Mouse (Mus musculus) lung, adult 2 months (tissue): ENCODE data around the gene Usb1. TPM values are rescaled to one million over a fixed set of nuclear protein-coding genes. Genes with fewer than 3 reads are reported as not detected.

Experiments
- DNase-seq: peaks from one replicate; pipeline ENCODE4 v3.0.0; 2022
- H3K4me1 ChIP-seq: fragments of 200-500 bp; 2 replicates; pipeline ENCODE4 v1.6.1; 2011; ENCODE audit warnings: low read length; ENCODE audit not compliant: control insufficient read depth, insufficient read depth
- H3K4me3 ChIP-seq: fragments of 200-500 bp; replicated peaks from 2 replicates; pipeline ENCODE3; 2011; ENCODE audit warnings: low read depth, mild to moderate bottlenecking, control low read depth, low read length; ENCODE audit errors: extremely low read depth
- CTCF ChIP-seq: fragments of 200-500 bp; IDR thresholded peaks from 2 replicates; pipeline ENCODE4 v1.5.1; 2011; ENCODE audit warnings: mild to moderate bottlenecking, low read length, control low read depth; ENCODE audit not compliant: insufficient read depth
- POLR2A ChIP-seq: fragments of 200-500 bp; IDR thresholded peaks from 2 replicates; pipeline ENCODE4 v1.6.1; 2011; ENCODE audit warnings: low read depth, mild to moderate bottlenecking, control low read depth, low read length, borderline replicate concordance; ENCODE audit errors: extremely low read depth
- WGBS: fragments of 180-500 bp; shearing (Covaris S2); methylation state at CpG from one replicate; pipeline ENCODE4 v1.1.7; 2018; 5-methylcytosine and 5-hydroxymethylcytosine counted together
- polyA plus RNA-seq: library from polyadenylated mRNA; depleted of rRNA; stranded (reverse); fragments of >200 nt; gene quantifications from 2 replicates; pipeline ENCODE4 v1.2.3, GENCODE M21; 2012; rRNA removed

The Usb1 gene
- polyA plus RNA-seq, result 26.1 and 31.8 TPM in 2 replicates

- H3K4me3 ChIP-seq, result peak within 1 kb of the TSS; percentile 97
- TF ChIP-seq CTCF, result peak; percentile 13; the same call in 1 of the 2 replicates
- peak; percentile 96 for TF ChIP-seq POLR2A
- H3K4me1 ChIP-seq, result peaks cover 11% of the 10 kb centered on the region
- peak; percentile 96 for DNase-seq
- under 1% methylated on average over 80 of the region's 80 CpGs for WGBS
Measured at GRCm38 (mm10) chr8:95331720-95332436, at the start of gene Usb1, which contains the start of gene Zfp319. Gene Usb1 (plus strand): TSS chr8:95332284. Gene Zfp319 (minus strand): TSS chr8:95331950.

DNA sequence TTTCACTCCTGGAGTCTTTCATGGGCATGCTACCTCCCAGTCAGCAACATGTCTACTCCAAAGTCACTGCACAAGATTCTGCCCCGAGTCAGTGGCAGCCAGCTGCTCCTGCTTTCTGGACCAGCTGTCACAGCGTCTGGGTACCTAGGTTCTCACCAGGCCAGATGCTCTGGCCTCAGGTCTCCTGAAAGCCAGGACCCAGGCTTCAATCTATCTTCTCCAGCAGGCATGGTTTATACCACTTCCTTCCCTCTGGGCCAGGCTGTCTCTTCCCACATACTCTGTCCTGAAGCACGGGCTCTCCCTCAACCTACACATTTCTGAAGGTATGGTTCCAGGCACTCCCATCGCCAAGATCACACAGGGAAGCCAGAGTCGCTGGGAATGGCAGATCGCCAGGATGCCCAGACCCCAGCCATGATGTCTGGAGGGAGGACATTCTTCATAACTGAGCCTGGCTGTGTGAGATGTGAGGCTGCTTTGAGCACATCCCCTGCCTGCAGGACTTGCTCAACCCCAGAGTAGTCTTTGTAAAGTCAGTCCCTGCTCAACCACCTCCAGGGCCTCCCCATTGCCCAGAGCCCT lies 42.9 kb upstream of the Usb1 start:
- DNase-seq, result no peak
- no peak for TF ChIP-seq POLR2A
- no peak for TF ChIP-seq CTCF
- H3K4me1 ChIP-seq, result no peaks in the 10 kb centered on the region
- no peak overlapping the region for H3K4me3 ChIP-seq
- 50% methylated on average over 6 of the region's 6 CpGs for WGBS

- 32% methylated on average over 11 of the region's 11 CpGs for WGBS
- Histone ChIP-seq H3K4me1 (no peaks in the 10 kb centered on the region), H3K4me3 (peak overlapping the region; percentile 87)
- peak; percentile 97; the same call in 1 of the 2 replicates for TF ChIP-seq POLR2A
- TF ChIP-seq CTCF, result no peak
- peak; percentile 80 for DNase-seq
Measured at GRCm38 (mm10) chr8:95293172-95293571, 38.9 kb upstream of the Usb1 start.

- WGBS, result 38% methylated on average over 7 of the region's 7 CpGs
- DNase-seq, result no peak
- peak overlapping the region; percentile 87 for H3K4me3 ChIP-seq
- H3K4me1 ChIP-seq, result no peaks in the 10 kb centered on the region
- TF ChIP-seq POLR2A, result peak; percentile 71; the same call in 1 of the 2 replicates
- TF ChIP-seq CTCF, result no peak
Measured at GRCm38 (mm10) chr8:95293891-95294290, 38.2 kb upstream of the Usb1 start.

DNA sequence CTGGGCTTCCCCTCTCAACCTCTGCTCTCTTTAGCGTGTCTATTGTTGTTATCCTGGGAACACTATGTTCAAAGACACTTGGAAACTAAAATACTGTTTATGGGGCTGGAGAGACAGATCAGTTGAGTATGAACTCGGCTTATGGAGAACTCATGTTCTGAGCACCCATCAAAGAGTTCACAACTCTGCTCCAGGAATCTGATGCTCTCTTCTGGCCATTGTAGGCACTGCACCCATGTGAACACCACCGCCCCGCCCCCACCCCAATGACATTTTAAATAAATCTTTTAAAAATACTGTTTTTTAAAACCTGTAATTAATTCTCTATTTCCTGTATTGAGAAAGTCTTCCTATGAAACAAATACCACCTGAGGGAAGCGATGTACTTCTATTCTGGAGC lies 29.7 kb upstream of the Usb1 start:
- DNase-seq, result no peak
- Histone ChIP-seq H3K4me1 (no peaks in the 10 kb centered on the region), H3K4me3 (no peak overlapping the region)
- 16% methylated on average over 5 of the region's 5 CpGs for WGBS
- no peak for TF ChIP-seq POLR2A
- TF ChIP-seq CTCF, result peak; percentile 51

GRCm38 (mm10) chr8:95305526-95305925 lies 26.6 kb upstream of the Usb1 start:
- TF ChIP-seq POLR2A (no peak), CTCF (no peak)
- no peaks in the 10 kb centered on the region for H3K4me1 ChIP-seq
- WGBS, result 68% methylated on average over 4 of the region's 4 CpGs
- H3K4me3 ChIP-seq, result no peak overlapping the region
- no peak for DNase-seq

- H3K4me1 ChIP-seq, result no peaks in the 10 kb centered on the region
- H3K4me3 ChIP-seq, result no peak within 1 kb of the TSS
- 63% methylated on average over 6 of the region's 6 CpGs for WGBS
- no peak for DNase-seq
- TF ChIP-seq CTCF, result no peak
- no peak for TF ChIP-seq POLR2A
Measured at GRCm38 (mm10) chr8:95306431-95306830, 25.7 kb upstream of the Usb1 start, which contains the start of gene Cngb1. Gene Cngb1 (minus strand): TSS chr8:95306585.

- Histone ChIP-seq H3K4me1 (no peaks in the 10 kb centered on the region), H3K4me3 (no peak within 1 kb of the TSS)
- DNase-seq, result no peak
- TF ChIP-seq CTCF (no peak), POLR2A (no peak)
- 63% methylated on average over 6 of the region's 6 CpGs for WGBS
Measured at GRCm38 (mm10) chr8:95310342-95310970, 21.6 kb upstream of the Usb1 start, which contains the start of gene Tepp. Gene Tepp (plus strand): TSS chr8:95310566.

GRCm38 (mm10) chr8:95312836-95313235 lies 19.2 kb upstream of the Usb1 start:
- Histone ChIP-seq H3K4me1 (no peaks in the 10 kb centered on the region), H3K4me3 (no peak overlapping the region)
- WGBS, result 69% methylated on average over 18 of the region's 18 CpGs
- DNase-seq, result no peak
- TF ChIP-seq CTCF (no peak), POLR2A (no peak)
